22 mouse cellular contexts compared by ENCODE assay signal in genomic region chr2:106183651-106184050, GRCm38 (mm10).
A peak's percentile ranks its signal among the peaks of the same experiment; 100 is the strongest.
DNase-seq lines count a peak whose midpoint lies in the region; ATAC-seq and TF ChIP-seq lines count a peak whose summit lies in the region.
"Had no signal": no experiment of that assay in that cellular context is flagged by ENCODE, and none has a peak within 500 bp of the region (broad histone marks: within the 10 kb centered on the region; RNA-seq: fewer than 3 reads in every experiment).

No protein-coding gene starts in this region.

- peak; percentile 6 for DNase-seq in forebrain, embryonic 14.5 days (ENCODE audit: low spot score)
- no peak for DNase-seq in forebrain, embryonic 11.5 days (ENCODE audit: low spot score)
- peak; percentile 92 for DNase-seq in brain, adult 2 months (ENCODE audit: low read depth, low spot score)
- DNase-seq in cerebellum, adult 8-10 months: peak; percentile 81
- DNase-seq in hindbrain, postnatal 0 days (ENCODE audit: low spot score): peak; percentile 55
- no peak for DNase-seq in kidney, adult 9 months
- DNase-seq in embryo, embryonic 10 days (ENCODE audit: low spot score): no peak
- DNase-seq in left cerebral cortex, postnatal 25 days (ENCODE audit: low spot score in 2 of 2): no peak
- DNase-seq: gastrocnemius, postnatal 10 days; heart, adult 2 months; kidney, adult 8-10 months; kidney, postnatal 36 days; liver; liver, postnatal 0 days; lung, postnatal 14 days; right cerebral cortex, adult 18-20 months; thymus, postnatal 14 days had no signal

- TF ChIP-seq CTCF in hindbrain, postnatal 0 days (IDR thresholded peaks at IDR 0.05; ENCODE audit: low read depth): no peak

- H3K36me3 ChIP-seq in forebrain, embryonic 14.5 days (ENCODE audit: control insufficient read depth, insufficient read depth, low read length): no peaks in the 10 kb centered on the region
- no peaks in the 10 kb centered on the region for H3K36me3 ChIP-seq in forebrain, embryonic 11.5 days (ENCODE audit: control insufficient read depth, insufficient read depth, low read length)
- no peaks in the 10 kb centered on the region for H3K36me3 ChIP-seq in hindbrain, postnatal 0 days (ENCODE audit: insufficient read depth, low read length)
- H3K36me3 ChIP-seq: embryonic facial prominence, embryonic 12.5 days; heart, embryonic 15.5 days had no signal

- WGBS in forebrain, embryonic 14.5 days: 59% methylated on average over 16 of the region's 16 CpGs
- WGBS in forebrain, embryonic 11.5 days: 69% methylated on average over 16 of the region's 16 CpGs
- 35% methylated on average over 16 of the region's 16 CpGs for WGBS in hindbrain, postnatal 0 days

- H3K4me1 ChIP-seq in forebrain, embryonic 14.5 days (ENCODE audit: control insufficient read depth, insufficient read depth, low read length): no peaks in the 10 kb centered on the region
- no peaks in the 10 kb centered on the region for H3K4me1 ChIP-seq in forebrain, embryonic 11.5 days (replicated peaks; ENCODE audit: control insufficient read depth, insufficient read depth, low read length)
- H3K4me1 ChIP-seq in hindbrain, postnatal 0 days (ENCODE audit: insufficient read depth, low read length): no peaks in the 10 kb centered on the region
- H3K4me1 ChIP-seq: embryonic facial prominence, embryonic 12.5 days; heart, embryonic 15.5 days; megakaryocyte, embryonic 14.5 days had no signal

- no peaks in the 10 kb centered on the region for H3K9me3 ChIP-seq in forebrain, embryonic 14.5 days (replicated peaks; ENCODE audit: control insufficient read depth, low read length)
- no peaks in the 10 kb centered on the region for H3K9me3 ChIP-seq in forebrain, embryonic 11.5 days (ENCODE audit: control insufficient read depth, low read length)
- H3K9me3 ChIP-seq in hindbrain, postnatal 0 days (ENCODE audit: low read length): no peaks in the 10 kb centered on the region
- H3K9me3 ChIP-seq: embryonic facial prominence, embryonic 12.5 days; heart, embryonic 15.5 days; megakaryocyte, embryonic 14.5 days had no signal

- ATAC-seq in forebrain, embryonic 14.5 days: no peak
- no peak for ATAC-seq in forebrain, embryonic 11.5 days (replicated peaks; ENCODE audit: low FRiP score)
- peak; percentile 62 for ATAC-seq in hindbrain, postnatal 0 days
- ATAC-seq: liver, postnatal 0 days had no signal

- no peak overlapping the region for H3K27ac ChIP-seq in forebrain, embryonic 14.5 days (ENCODE audit: low read depth, low read length)
- no peak overlapping the region for H3K27ac ChIP-seq in forebrain, embryonic 11.5 days (ENCODE audit: low read depth, low read length)
- H3K27ac ChIP-seq in hindbrain, postnatal 0 days: no peak overlapping the region
- H3K27ac ChIP-seq: embryonic facial prominence, embryonic 12.5 days; heart, adult 2 months; heart, embryonic 15.5 days had no signal

- no peak overlapping the region for H3K9ac ChIP-seq in forebrain, embryonic 14.5 days (ENCODE audit: low read length)
- no peak overlapping the region for H3K9ac ChIP-seq in forebrain, embryonic 11.5 days (ENCODE audit: low read length)
- 0 out of 2 replicates have a peak overlapping the region, but pooled peaks have one; percentile 2 for H3K9ac ChIP-seq in hindbrain, postnatal 0 days (replicated peaks; ENCODE audit: low read length)
- H3K9ac ChIP-seq: embryonic facial prominence, embryonic 12.5 days; heart, embryonic 15.5 days; liver, postnatal 0 days had no signal

- H3K4me2 ChIP-seq in forebrain, embryonic 14.5 days (ENCODE audit: low read length): no peak overlapping the region
- H3K4me2 ChIP-seq in forebrain, embryonic 11.5 days (ENCODE audit: low read depth, low read length, severe bottlenecking): no peak overlapping the region
- H3K4me2 ChIP-seq in hindbrain, postnatal 0 days (ENCODE audit: low read depth, low read length): peak overlapping the region; percentile 45
- H3K4me2 ChIP-seq: embryonic facial prominence, embryonic 12.5 days; heart, embryonic 15.5 days had no signal

- no peak overlapping the region for H3K4me3 ChIP-seq in forebrain, embryonic 14.5 days (ENCODE audit: low read depth, low read length)
- H3K4me3 ChIP-seq in forebrain, embryonic 11.5 days (ENCODE audit: low read depth, low read length): no peak overlapping the region
- no peak overlapping the region for H3K4me3 ChIP-seq in hindbrain, postnatal 0 days (ENCODE audit: low read length)
- H3K4me3 ChIP-seq: embryonic facial prominence, embryonic 12.5 days; heart, adult 2 months; heart, embryonic 15.5 days; megakaryocyte, embryonic 14.5 days; myocyte had no signal

- intact Hi-C loops in left cerebral cortex, postnatal 25 days (cut with DNase I): no loop called here

- no peaks in the 10 kb centered on the region for H3K27me3 ChIP-seq in forebrain, embryonic 14.5 days (replicated peaks; ENCODE audit: control insufficient read depth, insufficient read depth, low read length)
- H3K27me3 ChIP-seq in forebrain, embryonic 11.5 days (ENCODE audit: control insufficient read depth, insufficient read depth, low read length): peaks cover 2% of the 10 kb centered on the region; the same call in 1 of the 2 replicates
- H3K27me3 ChIP-seq in hindbrain, postnatal 0 days (ENCODE audit: insufficient read depth, low read length): no peaks in the 10 kb centered on the region
- H3K27me3 ChIP-seq: CH12.LX; megakaryocyte, embryonic 14.5 days had no signal

Comparison
In these comparisons a context has a peak if more than half of its experiments do, and no peak if none do; other contexts are left out.
1. DNase-seq: peak in forebrain, embryonic 14.5 days (single experiment), brain, adult 2 months (single experiment), cerebellum, adult 8-10 months (single experiment) and hindbrain, postnatal 0 days (single experiment); none in forebrain, embryonic 11.5 days (single experiment), kidney, adult 9 months (single experiment), embryo, embryonic 10 days (single experiment) and left cerebral cortex, postnatal 25 days (0 of 2).